Mouse (Mus musculus) olfactory bulb, adult 2 months (tissue): ENCODE measurements at regions not wholly inside any gene's neighbourhood (a gene's known extent, or its start where the extent isn't known, plus 50 kb on each side); places are given as distances from the start of the nearest gene placed in this dataset.

Experiments
- CTCF ChIP-seq: fragments of 200-500 bp; IDR thresholded peaks from 2 replicates; pipeline ENCODE4 v1.5.1; 2012; ENCODE audit warnings: low read depth, mild to moderate bottlenecking, low read length, moderate library complexity; ENCODE audit not compliant: insufficient read depth
- POLR2A ChIP-seq: fragments of 200-500 bp; IDR thresholded peaks from 2 replicates; pipeline ENCODE4 v1.6.1; 2012; ENCODE audit warnings: mild to moderate bottlenecking, low read depth, low read length, moderate library complexity; ENCODE audit not compliant: insufficient read depth

DNA sequence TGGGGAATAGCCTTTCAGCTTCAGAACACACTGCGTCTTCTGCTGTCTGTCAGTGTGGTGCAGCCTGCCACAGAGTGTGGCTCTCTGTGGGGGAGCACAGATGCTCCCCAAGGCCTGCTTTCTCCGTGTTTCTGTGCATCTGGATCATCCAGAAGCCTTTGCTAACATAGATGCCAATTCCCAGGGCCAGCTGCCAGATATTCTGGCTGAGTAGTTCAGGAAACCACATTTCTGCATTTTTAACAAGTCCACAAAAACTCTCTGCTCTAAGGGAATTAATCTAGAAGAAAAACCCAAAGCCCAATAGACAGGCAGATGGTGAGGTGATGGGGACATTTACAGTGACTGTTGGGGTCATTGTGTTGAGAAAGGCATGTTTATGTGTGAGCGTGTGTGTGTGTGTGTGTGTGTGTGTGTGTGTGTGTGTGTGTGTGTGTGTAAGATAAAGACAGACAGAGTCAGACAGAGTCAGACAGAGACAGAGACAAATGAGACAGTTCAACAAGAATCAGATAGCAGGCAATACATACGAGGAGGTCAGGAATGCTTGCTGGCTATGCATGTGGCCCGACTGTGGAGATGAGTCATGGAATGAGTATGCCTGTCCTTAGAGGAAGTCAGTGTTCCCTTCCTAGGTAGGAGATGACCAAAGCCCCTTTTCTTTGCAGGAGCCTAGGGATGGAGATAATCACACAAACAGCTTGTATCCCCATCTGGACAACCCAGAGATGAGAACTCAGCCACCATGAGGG is 176.3 kb upstream of the Spaca1 start:
- TF ChIP-seq POLR2A = no peak
- TF ChIP-seq CTCF = no peak
